Mouse (Mus musculus): ENCODE measurements around the gene Fmo6. TPM values are rescaled to one million over a fixed set of nuclear protein-coding genes. Genes with fewer than 3 reads are reported as not detected.

The Fmo6 gene
- polyA plus RNA-seq, 1 experiment = not detected

DNA sequence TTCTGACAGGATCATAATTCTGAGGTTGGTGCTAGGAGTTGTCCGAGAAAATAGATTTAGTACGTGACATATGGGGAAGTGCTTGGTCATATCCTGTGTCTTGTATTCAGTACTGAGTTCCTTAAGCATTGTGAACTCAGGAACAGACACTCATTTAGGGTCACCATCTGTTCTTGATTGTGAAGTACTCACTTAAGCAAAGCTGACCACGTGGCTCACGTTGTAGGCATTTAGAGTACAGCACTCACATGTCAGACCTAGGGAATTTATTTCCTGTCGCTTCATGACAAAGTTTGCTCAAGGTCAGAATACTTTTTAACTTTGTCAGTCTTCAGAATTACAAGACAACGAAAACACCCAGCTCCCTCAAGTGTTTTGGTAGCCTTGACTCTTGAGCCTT lies 6.4 kb upstream of the Fmo6 start:
- TF ChIP-seq CTCF (IDR thresholded peaks at IDR 0.05; ENCODE audit: extremely low read depth, insufficient read depth, low read length) = no peak
- TF ChIP-seq POLR2A (IDR thresholded peaks at IDR 0.05; ENCODE audit: extremely low read depth, insufficient read depth, low read length) = no peak

GRCm38 (mm10) chr1:162938696-162939351 lies 1.5 kb upstream of the Fmo6 start:
- Histone ChIP-seq H3K4me3 (ENCODE audit: insufficient read depth, low read length) (no peak overlapping the region), H3K27ac (ENCODE audit: insufficient read depth, low read length) (no peak overlapping the region), H3K4me1 (ENCODE audit: control insufficient read depth, insufficient read depth, low read length) (no peaks in the 10 kb centered on the region)
- TF ChIP-seq POLR2A (IDR thresholded peaks at IDR 0.05; ENCODE audit: extremely low read depth, insufficient read depth, low read length) = no peak
- TF ChIP-seq CTCF (IDR thresholded peaks at IDR 0.05; ENCODE audit: extremely low read depth, insufficient read depth, low read length) = no peak

More for the DNA sequence above, 6.4 kb upstream of the Fmo6 start:
- Histone ChIP-seq H3K4me1 (ENCODE audit: control insufficient read depth, insufficient read depth, low read length) (no peaks in the 10 kb centered on the region), H3K4me3 (ENCODE audit: insufficient read depth, low read length) (no peak overlapping the region), H3K27ac (ENCODE audit: insufficient read depth, low read length) (no peak overlapping the region)

DNA sequence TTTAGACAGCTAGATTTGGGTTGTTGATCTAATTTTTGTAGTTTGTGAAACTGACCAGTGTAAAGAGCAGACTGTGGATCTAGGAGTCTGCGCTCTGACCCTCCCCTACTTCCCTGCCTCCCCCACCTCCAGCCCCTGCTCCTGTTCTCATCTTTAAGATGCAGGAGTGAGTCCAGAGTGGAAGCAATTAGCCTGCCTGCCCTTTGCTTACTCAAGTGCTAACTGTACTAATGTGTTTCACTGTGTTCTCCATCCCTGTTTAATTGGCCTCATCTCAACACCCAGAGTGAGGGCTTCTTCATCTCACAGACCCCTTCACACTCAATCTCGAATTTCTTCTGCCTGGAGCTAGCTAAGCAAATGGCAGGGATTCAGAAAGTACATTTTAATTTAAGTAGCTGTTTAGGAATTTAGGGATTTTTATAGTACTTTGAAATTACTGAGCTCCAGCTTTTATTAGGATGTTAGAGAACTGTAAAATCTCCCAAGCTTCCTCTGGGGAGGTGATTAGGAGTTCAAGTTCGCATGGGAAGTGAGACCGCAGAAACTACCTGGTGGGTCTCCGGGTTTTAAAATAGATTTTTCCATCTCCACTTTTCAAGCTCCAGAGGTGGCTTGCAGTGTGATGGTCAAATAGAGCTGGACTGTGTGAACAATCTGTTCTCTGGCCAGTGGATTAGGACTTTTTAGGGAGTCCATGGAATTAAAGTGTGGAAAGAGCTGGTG lies 818 bp upstream of the Fmo6 start:
- Histone ChIP-seq H3K4me1 (ENCODE audit: control insufficient read depth, insufficient read depth, low read length) (no peaks in the 10 kb centered on the region), H3K4me3 (ENCODE audit: insufficient read depth, low read length) (no peak overlapping the region), H3K27ac (ENCODE audit: insufficient read depth, low read length) (no peak overlapping the region)
- no peak for TF ChIP-seq CTCF (IDR thresholded peaks at IDR 0.05; ENCODE audit: extremely low read depth, insufficient read depth, low read length)
- no peak for TF ChIP-seq POLR2A (IDR thresholded peaks at IDR 0.05; ENCODE audit: extremely low read depth, insufficient read depth, low read length)

DNA sequence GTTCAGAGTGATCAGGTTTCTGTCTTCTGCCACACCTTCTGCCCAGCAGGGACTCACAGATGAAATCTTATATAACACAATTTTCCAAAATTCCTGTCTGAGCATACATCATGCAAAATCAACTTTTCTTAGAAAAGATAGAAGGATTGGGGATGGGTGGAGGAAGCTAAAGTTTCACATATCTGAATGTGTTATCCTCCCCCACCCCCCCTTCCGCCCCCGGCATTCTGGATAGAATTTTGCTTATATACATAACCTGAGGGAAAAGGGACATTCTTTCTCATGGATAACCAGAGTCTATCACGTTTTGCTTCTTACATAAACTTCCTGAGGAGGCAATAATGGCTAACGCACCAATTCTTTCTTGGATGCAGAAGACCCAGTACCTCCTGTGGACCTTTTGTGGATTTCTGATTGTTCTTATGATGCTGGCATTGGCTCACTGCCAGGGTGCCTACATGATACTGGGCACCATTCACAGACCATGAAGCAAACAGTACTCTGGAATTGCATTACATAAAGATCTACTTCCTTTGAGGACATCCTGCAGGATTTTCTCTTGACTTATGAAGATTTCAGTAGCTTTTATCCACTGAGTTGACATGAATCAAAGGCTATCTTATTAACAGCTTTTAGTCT lies 2.8 kb downstream of the Fmo6 start:
- Histone ChIP-seq H3K4me1 (ENCODE audit: control insufficient read depth, insufficient read depth, low read length) (peaks cover 3% of the 10 kb centered on the region), H3K27ac (ENCODE audit: insufficient read depth, low read length) (0 out of 2 replicates have a peak overlapping the region, but pooled peaks have one; percentile 46), H3K4me3 (ENCODE audit: insufficient read depth, low read length) (no peak overlapping the region)
- no peak for TF ChIP-seq CTCF (IDR thresholded peaks at IDR 0.05; ENCODE audit: extremely low read depth, insufficient read depth, low read length)
- no peak for TF ChIP-seq POLR2A (IDR thresholded peaks at IDR 0.05; ENCODE audit: extremely low read depth, insufficient read depth, low read length)

GRCm38 (mm10) chr1:162932386-162932785 lies 4.9 kb downstream of the Fmo6 start:
- H3K27ac ChIP-seq (ENCODE audit: insufficient read depth, low read length) = no peak overlapping the region
- H3K4me3 ChIP-seq (ENCODE audit: insufficient read depth, low read length) = no peak overlapping the region
- TF ChIP-seq CTCF (IDR thresholded peaks at IDR 0.05; ENCODE audit: extremely low read depth, insufficient read depth, low read length) (no peak), POLR2A (IDR thresholded peaks at IDR 0.05; ENCODE audit: extremely low read depth, insufficient read depth, low read length) (no peak)
- peaks cover 3% of the 10 kb centered on the region for H3K4me1 ChIP-seq (ENCODE audit: control insufficient read depth, insufficient read depth, low read length)

- no peak overlapping the region for H3K4me3 ChIP-seq (ENCODE audit: insufficient read depth, low read length)
- peaks cover 3% of the 10 kb centered on the region for H3K4me1 ChIP-seq (ENCODE audit: control insufficient read depth, insufficient read depth, low read length)
- TF ChIP-seq POLR2A (IDR thresholded peaks at IDR 0.05; ENCODE audit: extremely low read depth, insufficient read depth, low read length) (no peak), CTCF (IDR thresholded peaks at IDR 0.05; ENCODE audit: extremely low read depth, insufficient read depth, low read length) (no peak)
- H3K27ac ChIP-seq (ENCODE audit: insufficient read depth, low read length) = no peak overlapping the region
Measured at GRCm38 (mm10) chr1:162931880-162932279, 5.4 kb downstream of the Fmo6 start.

- no peak for TF ChIP-seq POLR2A (IDR thresholded peaks at IDR 0.05; ENCODE audit: extremely low read depth, insufficient read depth, low read length)
- no peak for TF ChIP-seq CTCF (IDR thresholded peaks at IDR 0.05; ENCODE audit: extremely low read depth, insufficient read depth, low read length)
- no peak overlapping the region for H3K4me3 ChIP-seq (ENCODE audit: insufficient read depth, low read length)
- peaks cover 3% of the 10 kb centered on the region for H3K4me1 ChIP-seq (ENCODE audit: control insufficient read depth, insufficient read depth, low read length)
- no peak overlapping the region; the same call in 1 of the 2 replicates for H3K27ac ChIP-seq (ENCODE audit: insufficient read depth, low read length)
Measured at GRCm38 (mm10) chr1:162931310-162931875, 5.9 kb downstream of the Fmo6 start.

DNA sequence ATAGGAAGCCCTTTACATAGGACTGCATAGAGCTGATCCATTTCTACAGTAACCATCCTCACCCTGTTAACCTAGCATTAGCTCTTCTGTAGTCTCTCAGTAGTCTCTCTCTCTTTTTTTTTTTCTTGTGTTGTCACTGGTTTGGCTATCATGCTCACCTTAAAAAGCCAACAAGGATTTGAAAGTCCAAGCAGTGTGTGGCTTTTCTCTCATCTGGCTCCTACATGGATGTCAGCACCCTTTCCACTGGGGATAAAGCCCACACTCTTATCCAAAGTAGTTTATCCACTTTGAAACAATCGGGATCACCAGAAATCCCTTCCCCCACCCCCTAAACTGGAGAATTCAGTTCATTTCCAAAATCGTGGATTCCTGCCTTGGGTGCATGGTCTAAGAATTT lies 6.7 kb downstream of the Fmo6 start:
- no peak overlapping the region for H3K27ac ChIP-seq (ENCODE audit: insufficient read depth, low read length)
- peaks cover 3% of the 10 kb centered on the region for H3K4me1 ChIP-seq (ENCODE audit: control insufficient read depth, insufficient read depth, low read length)
- no peak for TF ChIP-seq CTCF (IDR thresholded peaks at IDR 0.05; ENCODE audit: extremely low read depth, insufficient read depth, low read length)
- no peak for TF ChIP-seq POLR2A (IDR thresholded peaks at IDR 0.05; ENCODE audit: extremely low read depth, insufficient read depth, low read length)
- no peak overlapping the region for H3K4me3 ChIP-seq (ENCODE audit: insufficient read depth, low read length)

- Histone ChIP-seq H3K27ac (ENCODE audit: insufficient read depth, low read length) (no peak overlapping the region), H3K4me3 (ENCODE audit: insufficient read depth, low read length) (no peak overlapping the region), H3K4me1 (ENCODE audit: control insufficient read depth, insufficient read depth, low read length) (peaks cover 3% of the 10 kb centered on the region)
- TF ChIP-seq CTCF (IDR thresholded peaks at IDR 0.05; ENCODE audit: extremely low read depth, insufficient read depth, low read length) = no peak
- TF ChIP-seq POLR2A (IDR thresholded peaks at IDR 0.05; ENCODE audit: extremely low read depth, insufficient read depth, low read length) = no peak
Measured at GRCm38 (mm10) chr1:162929146-162929545, 8.2 kb downstream of the Fmo6 start.

Measured in cortical plate, adult 2 months (tissue).